Comparison of ENCODE assay signal across 10 mouse cellular contexts in genomic region chr11:95913959-95914566, GRCm38 (mm10). TPM values are rescaled to one million over a fixed set of nuclear protein-coding genes. Genes with fewer than 3 reads are reported as not detected.
DNase-seq lines count a peak whose midpoint lies in the region; ATAC-seq and TF ChIP-seq lines count a peak whose summit lies in the region.
"Had no signal": no experiment of that assay in that cellular context is flagged by ENCODE, and none has a peak within 500 bp of the region (broad histone marks: within the 10 kb centered on the region; RNA-seq: fewer than 3 reads in every experiment).

No protein-coding gene starts in this region.

- no peaks in the 10 kb centered on the region for H3K9me3 ChIP-seq in kidney, postnatal 0 days (replicated peaks; ENCODE audit: low read length)
- no peaks in the 10 kb centered on the region for H3K9me3 ChIP-seq in limb, embryonic 11.5 days (ENCODE audit: control insufficient read depth, low read length)
- H3K9me3 ChIP-seq in neural tube, embryonic 15.5 days (replicated peaks) = no peaks in the 10 kb centered on the region

- ATAC-seq in kidney, postnatal 0 days (replicated peaks; ENCODE audit: low FRiP score, low read depth) = no peak
- no peak for ATAC-seq in limb, embryonic 11.5 days (ENCODE audit: insufficient number of reproducible peaks, low FRiP score, low TSS enrichment, low read depth)
- ATAC-seq in neural tube, embryonic 15.5 days (ENCODE audit: low FRiP score) = no peak

- 1% methylated on average over 14 of the region's 14 CpGs for WGBS in kidney, postnatal 0 days
- 2% methylated on average over 14 of the region's 14 CpGs for WGBS in limb, embryonic 11.5 days
- WGBS in neural tube, embryonic 15.5 days = 4% methylated on average over 14 of the region's 14 CpGs

- no peaks in the 10 kb centered on the region for H3K4me1 ChIP-seq in kidney, postnatal 0 days (replicated peaks; ENCODE audit: insufficient read depth, low read length)
- H3K4me1 ChIP-seq in embryonic fibroblast, embryonic 13.5 days (ENCODE audit: control insufficient read depth, insufficient read depth, low read length) = no peaks in the 10 kb centered on the region; the same call in 1 of the 2 replicates
- H3K4me1 ChIP-seq in limb, embryonic 11.5 days (ENCODE audit: control insufficient read depth, insufficient read depth, low read length) = peaks cover 5% of the 10 kb centered on the region; the same call in 1 of the 2 replicates
- peaks cover 19% of the 10 kb centered on the region for H3K4me1 ChIP-seq in neural tube, embryonic 15.5 days

- no peaks in the 10 kb centered on the region for H3K36me3 ChIP-seq in kidney, postnatal 0 days (ENCODE audit: insufficient read depth, low read length)
- H3K36me3 ChIP-seq in limb, embryonic 11.5 days (ENCODE audit: control insufficient read depth, insufficient read depth, low read length) = no peaks in the 10 kb centered on the region
- no peaks in the 10 kb centered on the region for H3K36me3 ChIP-seq in neural tube, embryonic 15.5 days

- H3K4me2 ChIP-seq in kidney, postnatal 0 days (ENCODE audit: low read length) = peak overlapping the region; percentile 49
- peak overlapping the region; percentile 21; the same call in 1 of the 2 replicates for H3K4me2 ChIP-seq in limb, embryonic 11.5 days (ENCODE audit: low read depth, severe bottlenecking)
- H3K4me2 ChIP-seq in neural tube, embryonic 15.5 days = peak overlapping the region; percentile 41

- H3K9ac ChIP-seq in kidney, postnatal 0 days (ENCODE audit: low read depth, low read length) = no peak overlapping the region
- no peak overlapping the region for H3K9ac ChIP-seq in limb, embryonic 11.5 days (ENCODE audit: low read length)
- no peak overlapping the region for H3K9ac ChIP-seq in neural tube, embryonic 15.5 days (replicated peaks)

- DNase-seq in kidney, postnatal 0 days (ENCODE audit: low spot score) = no peak
- no peak for DNase-seq in kidney, postnatal 25 days
- peak; percentile 35 for DNase-seq in limb, embryonic 11.5 days (ENCODE audit: low spot score)
- no peak for DNase-seq in ovary, postnatal 10 days (ENCODE audit: low spot score)
- DNase-seq in spleen, adult 12 weeks (ENCODE audit: low spot score) = no peak
- no peak for DNase-seq in cerebellum, adult 9-11 months
- DNase-seq: right cerebral cortex, postnatal 4 days had no signal

- H3K27me3 ChIP-seq in kidney, postnatal 0 days (ENCODE audit: insufficient read depth, low read length) = peaks cover 44% of the 10 kb centered on the region
- peaks cover 59% of the 10 kb centered on the region for H3K27me3 ChIP-seq in limb, embryonic 11.5 days (ENCODE audit: control insufficient read depth, insufficient read depth, low read length)
- peaks cover 82% of the 10 kb centered on the region for H3K27me3 ChIP-seq in neural tube, embryonic 15.5 days (replicated peaks)

- no peak overlapping the region for H3K27ac ChIP-seq in kidney, postnatal 0 days
- H3K27ac ChIP-seq in embryonic fibroblast, embryonic 13.5 days (ENCODE audit: insufficient read depth, low read length) = no peak overlapping the region
- no peak overlapping the region for H3K27ac ChIP-seq in limb, embryonic 11.5 days (replicated peaks; ENCODE audit: low read depth, low read length)
- H3K27ac ChIP-seq in neural tube, embryonic 15.5 days (replicated peaks) = no peak overlapping the region

- no peak for TF ChIP-seq CTCF in kidney, postnatal 0 days (IDR thresholded peaks at IDR 0.05; ENCODE audit: low read depth)
- TF ChIP-seq CTCF in embryonic fibroblast, embryonic 13.5 days (IDR thresholded peaks at IDR 0.05; ENCODE audit: borderline replicate concordance, insufficient read depth, low read length) = no peak

- peak overlapping the region; percentile 15 for H3K4me3 ChIP-seq in kidney, postnatal 0 days (replicated peaks; ENCODE audit: low read depth, low read length)
- H3K4me3 ChIP-seq in embryonic fibroblast, embryonic 13.5 days (ENCODE audit: insufficient read depth, low read length) = no peak overlapping the region
- H3K4me3 ChIP-seq in limb, embryonic 11.5 days (ENCODE audit: low read depth, low read length) = no peak overlapping the region
- peak overlapping the region; percentile 1 for H3K4me3 ChIP-seq in neural tube, embryonic 15.5 days (replicated peaks)

- peak; percentile 43; the same call in 1 of the 2 replicates for TF ChIP-seq POLR2A in embryonic fibroblast, embryonic 13.5 days (IDR thresholded peaks at IDR 0.05; ENCODE audit: low read depth, low read length)

RNA-seq across cellular contexts. Expression of gene B4galnt2, which starts 0.6 kb away (rescaled TPM):
- 1.1 and 1.6 TPM in 2 replicates for polyA plus RNA-seq in kidney, postnatal 0 days (2015; fragmentation: Nextera tagmentation; extraction: Ambion mirVana)
- 0.47 and 0.51 TPM in 2 replicates for polyA plus RNA-seq in embryonic fibroblast, embryonic 13.5 days (2011; ENCODE audit: insufficient read length, low read depth, missing spikeins)
- not detected in 2 replicates for polyA plus RNA-seq in limb, embryonic 11.5 days (2014; fragmentation: Nextera tagmentation; extraction: Ambion mirVana)
- 5.1 TPM in 1 of 2 replicates, not detected in the other for polyA plus RNA-seq in neural tube, embryonic 15.5 days (2015; fragmentation: Nextera tagmentation; extraction: Ambion mirVana)
- polyA plus RNA-seq: cortical plate, adult 2 months had no signal

Comparison
In these comparisons a context has a peak if more than half of its experiments do, and no peak if none do; other contexts are left out.
1. H3K4me3 ChIP-seq: peak in kidney, postnatal 0 days (single experiment) and neural tube, embryonic 15.5 days (single experiment); none in embryonic fibroblast, embryonic 13.5 days (single experiment) and limb, embryonic 11.5 days (single experiment).
2. Peak in every context shown above with its lines, with median percentiles within 50 percentile points of each other: H3K4me2 ChIP-seq.